In genomic region chr9:20696107-20696712, GRCm38 (mm10) we compare ENCODE assay signal across 13 mouse cellular contexts. TPM values are rescaled to one million over a fixed set of nuclear protein-coding genes. Genes with fewer than 3 reads are reported as not detected.
DNase-seq lines count a peak whose midpoint lies in the region; ATAC-seq lines count a peak whose summit lies in the region.
"Had no signal": no experiment of that assay in that cellular context is flagged by ENCODE, and none has a peak within 500 bp of the region (broad histone marks: within the 10 kb centered on the region; RNA-seq: fewer than 3 reads in every experiment).

No protein-coding gene starts in this region.

- no peaks in the 10 kb centered on the region for H3K27me3 ChIP-seq in neural tube, embryonic 11.5 days (ENCODE audit: control insufficient read depth, insufficient read depth, low read length)
- H3K27me3 ChIP-seq in forebrain, embryonic 14.5 days (replicated peaks; ENCODE audit: control insufficient read depth, insufficient read depth, low read length), result no peaks in the 10 kb centered on the region
- H3K27me3 ChIP-seq in midbrain, embryonic 10.5 days (ENCODE audit: low read depth, poor library complexity, severe bottlenecking), result peaks cover 32% of the 10 kb centered on the region
- no peaks in the 10 kb centered on the region for H3K27me3 ChIP-seq in neural tube, embryonic 14.5 days (ENCODE audit: control insufficient read depth, insufficient read depth, low read length)

- DNase-seq in neural tube, embryonic 11.5 days (ENCODE audit: low spot score), result no peak
- DNase-seq in neural tube, embryonic 10.5 days (ENCODE audit: extremely low spot score, low spot score), result no peak
- peak; percentile 47 for DNase-seq in forebrain, embryonic 14.5 days (ENCODE audit: low spot score)
- DNase-seq in midbrain, embryonic 10.5 days (ENCODE audit: low spot score), result no peak
- no peak for DNase-seq in lung, postnatal 10 days
- DNase-seq in heart, adult 9 months (ENCODE audit: low spot score in 2 of 2), result no peak
- DNase-seq: cerebellum, adult 8-10 months; lung, adult 2 months; thymus, postnatal 14 days had no signal

- no peaks in the 10 kb centered on the region for H3K36me3 ChIP-seq in neural tube, embryonic 11.5 days (ENCODE audit: control insufficient read depth, insufficient read depth, low read length)
- no peaks in the 10 kb centered on the region for H3K36me3 ChIP-seq in forebrain, embryonic 14.5 days (ENCODE audit: control insufficient read depth, insufficient read depth, low read length)
- H3K36me3 ChIP-seq in midbrain, embryonic 10.5 days, result peaks cover 9% of the 10 kb centered on the region
- H3K36me3 ChIP-seq in neural tube, embryonic 14.5 days (ENCODE audit: control insufficient read depth, insufficient read depth, low read length), result no peaks in the 10 kb centered on the region
- H3K36me3 ChIP-seq: limb, embryonic 15.5 days; stomach, embryonic 15.5 days had no signal

- WGBS in neural tube, embryonic 11.5 days, result 62% methylated on average over 5 of the region's 5 CpGs
- 41% methylated on average over 5 of the region's 5 CpGs for WGBS in forebrain, embryonic 14.5 days
- WGBS in midbrain, embryonic 10.5 days, result 64% methylated on average over 5 of the region's 5 CpGs
- 51% methylated on average over 5 of the region's 5 CpGs for WGBS in neural tube, embryonic 14.5 days

- no peak overlapping the region for H3K4me2 ChIP-seq in neural tube, embryonic 11.5 days (ENCODE audit: low read depth)
- H3K4me2 ChIP-seq in forebrain, embryonic 14.5 days (ENCODE audit: low read length), result no peak overlapping the region
- H3K4me2 ChIP-seq in neural tube, embryonic 14.5 days (ENCODE audit: low read depth, low read length), result no peak overlapping the region
- H3K4me2 ChIP-seq: limb, embryonic 15.5 days; stomach, embryonic 15.5 days had no signal

- peaks cover 37% of the 10 kb centered on the region for H3K4me1 ChIP-seq in neural tube, embryonic 11.5 days (ENCODE audit: control insufficient read depth, insufficient read depth, low read length)
- H3K4me1 ChIP-seq in forebrain, embryonic 14.5 days (ENCODE audit: control insufficient read depth, insufficient read depth, low read length), result peaks cover 17% of the 10 kb centered on the region
- peaks cover 65% of the 10 kb centered on the region for H3K4me1 ChIP-seq in midbrain, embryonic 10.5 days
- H3K4me1 ChIP-seq in neural tube, embryonic 14.5 days (ENCODE audit: control insufficient read depth, insufficient read depth, low read length), result peaks cover 14% of the 10 kb centered on the region; the same call in 1 of the 2 replicates

- H3K27ac ChIP-seq in neural tube, embryonic 11.5 days (ENCODE audit: low read depth, low read length), result peak overlapping the region; percentile 82; the same call in 1 of the 2 replicates
- no peak overlapping the region for H3K27ac ChIP-seq in forebrain, embryonic 14.5 days (ENCODE audit: low read depth, low read length)
- peak overlapping the region; percentile 91 for H3K27ac ChIP-seq in midbrain, embryonic 10.5 days (replicated peaks)
- peak overlapping the region; percentile 44; the same call in 1 of the 2 replicates for H3K27ac ChIP-seq in neural tube, embryonic 14.5 days (ENCODE audit: low read depth, low read length)
- H3K27ac ChIP-seq: limb, embryonic 15.5 days; stomach, embryonic 15.5 days had no signal

- H3K9me3 ChIP-seq in neural tube, embryonic 11.5 days (ENCODE audit: control insufficient read depth, low read length), result no peaks in the 10 kb centered on the region
- no peaks in the 10 kb centered on the region for H3K9me3 ChIP-seq in forebrain, embryonic 14.5 days (replicated peaks; ENCODE audit: control insufficient read depth, low read length)
- 0 out of 2 replicates have a peak, but pooled peaks cover 2% of the 10 kb centered on the region for H3K9me3 ChIP-seq in midbrain, embryonic 10.5 days (replicated peaks)
- H3K9me3 ChIP-seq in neural tube, embryonic 14.5 days (ENCODE audit: control insufficient read depth, low read length), result no peaks in the 10 kb centered on the region
- H3K9me3 ChIP-seq: limb, embryonic 15.5 days; stomach, embryonic 15.5 days had no signal

- H3K9ac ChIP-seq in neural tube, embryonic 11.5 days (ENCODE audit: low read length), result no peak overlapping the region
- no peak overlapping the region for H3K9ac ChIP-seq in forebrain, embryonic 14.5 days (ENCODE audit: low read length)
- H3K9ac ChIP-seq in neural tube, embryonic 14.5 days (replicated peaks; ENCODE audit: low read depth, low read length), result no peak overlapping the region
- H3K9ac ChIP-seq: limb, embryonic 15.5 days; stomach, embryonic 15.5 days had no signal

- no peak for ATAC-seq in neural tube, embryonic 11.5 days (ENCODE audit: insufficient read depth, low FRiP score, low TSS enrichment)
- peak; percentile 63 for ATAC-seq in forebrain, embryonic 14.5 days
- no peak for ATAC-seq in neural tube, embryonic 14.5 days (ENCODE audit: low read depth)
- ATAC-seq in monocyte, adult 5-6 weeks (replicated peaks; ENCODE audit: insufficient number of reproducible peaks, low FRiP score, low TSS enrichment, poor library complexity, severe bottlenecking), result no peak

- no peak overlapping the region for H3K4me3 ChIP-seq in neural tube, embryonic 11.5 days (ENCODE audit: low read depth, low read length)
- H3K4me3 ChIP-seq in forebrain, embryonic 14.5 days (ENCODE audit: low read depth, low read length), result no peak overlapping the region
- no peak overlapping the region for H3K4me3 ChIP-seq in midbrain, embryonic 10.5 days
- no peak overlapping the region for H3K4me3 ChIP-seq in neural tube, embryonic 14.5 days (ENCODE audit: low read depth, low read length)
- H3K4me3 ChIP-seq: limb, embryonic 15.5 days; stomach, embryonic 15.5 days had no signal

RNA-seq across cellular contexts. Expression of gene Pin1, which starts 44.3 kb away (rescaled TPM):
- polyA plus RNA-seq in neural tube, embryonic 11.5 days (2014; fragmentation: Nextera tagmentation; extraction: Ambion mirVana), result 68.7 and 71.6 TPM in 2 replicates
- polyA plus RNA-seq in forebrain, embryonic 14.5 days (2014; fragmentation: Nextera tagmentation; extraction: Ambion mirVana), result 69.2 and 73.3 TPM in 2 replicates
- 84.0 and 91.4 TPM in 2 replicates for polyA plus RNA-seq in midbrain, embryonic 10.5 days (2016; fragmentation: Nextera tagmentation; extraction: Ambion mirVana)
- polyA plus RNA-seq in neural tube, embryonic 14.5 days (2014; fragmentation: Nextera tagmentation; extraction: Ambion mirVana), result 61.1 and 68.8 TPM in 2 replicates
- total RNA-seq in monocyte, adult 5-6 weeks (2017), result 7.1 to 11.7 TPM (median 8.4 TPM) in 3 replicates

RNA-seq across cellular contexts. Expression of gene Olfm2, which starts 49.9 kb away (rescaled TPM):
- 76.1 and 88.4 TPM in 2 replicates for polyA plus RNA-seq in neural tube, embryonic 11.5 days (2014; fragmentation: Nextera tagmentation; extraction: Ambion mirVana)
- polyA plus RNA-seq in forebrain, embryonic 14.5 days (2014; fragmentation: Nextera tagmentation; extraction: Ambion mirVana), result 88.7 and 113 TPM in 2 replicates
- polyA plus RNA-seq in midbrain, embryonic 10.5 days (2016; fragmentation: Nextera tagmentation; extraction: Ambion mirVana), result 26.8 and 34.6 TPM in 2 replicates
- 155 and 202 TPM in 2 replicates for polyA plus RNA-seq in neural tube, embryonic 14.5 days (2014; fragmentation: Nextera tagmentation; extraction: Ambion mirVana)
- not detected in 3 replicates for total RNA-seq in monocyte, adult 5-6 weeks (2017)

RNA-seq across cellular contexts. Expression of gene Fbxl12, which starts 51.6 kb away (rescaled TPM):
- polyA plus RNA-seq in neural tube, embryonic 11.5 days (2014; fragmentation: Nextera tagmentation; extraction: Ambion mirVana), result 15.3 and 15.8 TPM in 2 replicates
- 10.3 and 12.5 TPM in 2 replicates for polyA plus RNA-seq in forebrain, embryonic 14.5 days (2014; fragmentation: Nextera tagmentation; extraction: Ambion mirVana)
- 20.4 and 21.2 TPM in 2 replicates for polyA plus RNA-seq in midbrain, embryonic 10.5 days (2016; fragmentation: Nextera tagmentation; extraction: Ambion mirVana)
- polyA plus RNA-seq in neural tube, embryonic 14.5 days (2014; fragmentation: Nextera tagmentation; extraction: Ambion mirVana), result 9.6 and 10.6 TPM in 2 replicates
- total RNA-seq in monocyte, adult 5-6 weeks (2017), result 12.6 to 30.1 TPM (median 19.3 TPM) in 3 replicates

RNA-seq across cellular contexts. Expression of gene Ubl5, which starts 53.5 kb away (rescaled TPM):
- 391 and 397 TPM in 2 replicates for polyA plus RNA-seq in neural tube, embryonic 11.5 days (2014; fragmentation: Nextera tagmentation; extraction: Ambion mirVana)
- 468 and 550 TPM in 2 replicates for polyA plus RNA-seq in forebrain, embryonic 14.5 days (2014; fragmentation: Nextera tagmentation; extraction: Ambion mirVana)
- 381 and 400 TPM in 2 replicates for polyA plus RNA-seq in midbrain, embryonic 10.5 days (2016; fragmentation: Nextera tagmentation; extraction: Ambion mirVana)
- 464 and 488 TPM in 2 replicates for polyA plus RNA-seq in neural tube, embryonic 14.5 days (2014; fragmentation: Nextera tagmentation; extraction: Ambion mirVana)
- 124 to 185 TPM (median 175 TPM) in 3 replicates for total RNA-seq in monocyte, adult 5-6 weeks (2017)
